Mouse (Mus musculus) myocyte (in vitro differentiated cells): ENCODE data around the gene Nnmt.

Experiments
- CEBPB ChIP-seq: IDR thresholded peaks from 2 replicates; pipeline ENCODE4 v1.6.1; 2011; ENCODE audit warnings: mild to moderate bottlenecking, moderate library complexity; ENCODE audit not compliant: poor library complexity, insufficient read depth, severe bottlenecking
- POLR2AphosphoS2 ChIP-seq: IDR thresholded peaks from one replicate; pipeline ENCODE4 v1.6.1; 2011; ENCODE audit warnings: low read depth, control low read depth; ENCODE audit not compliant: insufficient read length
- TCF12 ChIP-seq: IDR thresholded peaks from one replicate; pipeline ENCODE4 v1.6.1; 2011; ENCODE audit warnings: mild to moderate bottlenecking, control low read depth; ENCODE audit not compliant: poor library complexity, insufficient read depth, severe bottlenecking
- USF1 ChIP-seq: IDR thresholded peaks from one replicate; pipeline ENCODE4 v1.6.1; 2011; ENCODE audit warnings: low read depth, mild to moderate bottlenecking, control low read depth, moderate library complexity

DNA sequence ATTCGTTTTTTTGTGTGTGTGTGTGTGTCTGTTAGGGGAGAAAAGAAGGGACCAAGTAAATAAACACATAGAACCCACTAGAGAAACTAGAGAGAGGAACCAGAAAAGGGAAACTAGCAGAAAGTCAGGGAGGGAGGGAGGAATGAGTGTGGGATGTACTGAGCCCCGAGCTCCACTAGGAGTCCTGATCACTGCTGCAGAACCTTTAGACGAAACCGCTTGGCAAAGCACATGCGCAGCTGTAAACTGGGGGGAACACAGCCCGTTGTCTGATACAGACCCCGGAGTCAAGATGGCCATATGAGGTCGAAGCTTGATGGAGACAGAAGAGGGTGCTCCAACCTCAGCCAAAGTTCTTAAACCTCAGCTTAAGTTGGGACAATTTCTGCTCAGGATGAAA, 11.0 kb downstream of the Nnmt start:
- TF ChIP-seq USF1, result no peak
- no peak for TF ChIP-seq CEBPB
- TF ChIP-seq POLR2AphosphoS2, result no peak
- TF ChIP-seq TCF12, result no peak
